Mouse (Mus musculus) spleen, postnatal 14 days (tissue): ENCODE measurements around the gene Dlg2.

Experiments
- DNase-seq, 2 experiments: peaks; one replicate each; pipeline ENCODE4 v3.0.0; 2021 to 2022; ENCODE audit warnings: low spot score in 2 of 2

Gene Dlg2

DNA sequence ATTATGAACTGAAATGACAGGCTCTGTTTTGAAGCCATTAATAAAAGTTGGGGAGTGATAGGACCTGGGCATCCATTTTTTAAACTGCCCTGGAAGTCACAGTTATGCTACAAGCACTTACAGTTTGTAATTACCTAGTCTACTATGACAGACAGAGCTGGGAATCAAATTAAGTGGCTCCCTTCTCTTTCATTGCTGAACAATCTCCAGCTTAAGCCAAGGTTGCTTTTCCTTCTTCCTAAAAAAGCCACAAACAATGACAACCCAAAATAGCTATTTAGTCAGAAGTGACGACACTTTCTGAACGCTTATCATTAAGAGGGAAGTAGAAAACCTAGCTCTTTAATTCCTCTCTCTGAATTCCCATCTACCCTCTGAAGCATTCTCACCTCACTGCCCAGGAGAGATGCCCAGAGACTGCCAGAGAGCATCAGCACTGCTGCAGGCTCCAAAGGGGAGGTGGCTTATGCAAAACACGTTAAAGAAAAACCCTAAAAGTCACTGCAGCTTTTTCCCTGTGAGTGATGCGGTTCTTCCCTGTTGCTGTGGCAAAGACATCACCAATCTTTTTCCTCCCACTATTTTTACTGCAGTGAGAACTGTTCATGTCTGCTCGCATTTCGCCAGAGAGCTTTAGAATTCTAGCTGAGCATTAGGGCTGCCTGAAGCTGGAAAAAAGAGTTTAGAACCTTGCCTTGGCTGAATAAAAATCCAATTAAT lies 612.9 kb downstream of the Dlg2 start:
- no peak for DNase-seq

DNA sequence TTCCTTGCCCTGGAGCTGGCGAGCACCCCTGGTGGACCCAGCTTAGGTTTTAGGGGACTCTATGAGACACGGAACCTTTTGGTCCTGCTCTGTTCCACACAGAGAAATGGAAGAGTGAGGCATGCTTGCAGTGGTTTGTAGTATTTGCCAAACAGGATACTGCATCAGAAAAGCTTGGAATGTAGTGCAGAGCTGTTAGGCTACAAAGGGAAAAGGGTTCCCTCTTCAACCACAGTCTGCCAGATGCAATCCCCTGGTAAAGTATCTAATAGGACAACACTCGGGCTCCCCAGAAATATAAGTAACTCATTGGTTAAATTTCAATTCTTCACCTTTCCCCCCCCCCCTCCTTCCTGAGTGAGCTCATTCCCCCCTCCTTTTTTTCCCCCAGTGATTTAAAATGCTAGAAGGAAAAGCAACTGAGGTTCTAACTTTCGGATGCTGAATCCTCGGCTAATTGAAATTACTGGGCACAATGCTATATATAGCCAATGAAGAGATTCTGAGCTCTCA lies 613.9 kb downstream of the Dlg2 start:
- no peak for DNase-seq

DNA sequence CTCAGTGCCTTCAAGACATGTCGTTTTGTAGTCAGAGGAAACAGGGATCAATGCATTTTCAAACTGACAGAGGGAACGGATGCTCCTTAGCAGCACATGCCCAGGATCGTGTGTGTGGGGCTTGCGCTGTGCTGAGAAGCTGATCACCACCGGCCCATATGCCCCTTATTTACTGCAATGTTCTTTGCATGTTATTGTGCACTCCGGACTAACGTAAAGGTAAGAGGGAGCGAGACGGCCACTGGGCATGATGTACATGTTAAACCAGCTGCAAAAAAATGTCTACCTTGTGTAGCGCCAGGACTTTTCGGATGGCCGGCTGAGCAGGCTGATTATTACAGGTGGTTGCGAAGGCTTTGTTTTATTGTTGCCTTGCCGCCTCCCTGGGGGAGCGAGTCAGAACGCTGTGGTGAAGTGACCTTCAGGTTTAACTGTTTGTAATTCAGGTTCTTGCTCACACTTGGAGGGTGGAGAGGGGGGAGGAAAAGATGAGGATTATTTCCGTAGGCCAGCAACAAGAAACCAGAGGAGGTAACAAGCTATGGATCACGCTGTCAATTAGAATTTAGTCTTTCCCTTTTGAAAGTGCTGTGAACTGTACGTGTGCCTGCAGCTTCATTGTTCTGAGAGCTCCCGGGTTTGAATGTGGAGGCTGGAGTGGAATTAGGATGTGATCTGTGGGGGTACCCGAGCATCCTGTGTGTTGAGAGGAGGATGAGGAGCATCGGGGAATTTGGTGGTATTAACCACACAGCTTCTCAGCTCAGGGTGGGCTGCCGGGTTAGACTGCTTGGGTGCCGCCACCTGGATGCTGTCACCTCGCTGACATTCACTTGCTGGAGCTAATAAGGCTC lies 614.6 kb downstream of the Dlg2 start:
- DNase-seq: no peak

DNA sequence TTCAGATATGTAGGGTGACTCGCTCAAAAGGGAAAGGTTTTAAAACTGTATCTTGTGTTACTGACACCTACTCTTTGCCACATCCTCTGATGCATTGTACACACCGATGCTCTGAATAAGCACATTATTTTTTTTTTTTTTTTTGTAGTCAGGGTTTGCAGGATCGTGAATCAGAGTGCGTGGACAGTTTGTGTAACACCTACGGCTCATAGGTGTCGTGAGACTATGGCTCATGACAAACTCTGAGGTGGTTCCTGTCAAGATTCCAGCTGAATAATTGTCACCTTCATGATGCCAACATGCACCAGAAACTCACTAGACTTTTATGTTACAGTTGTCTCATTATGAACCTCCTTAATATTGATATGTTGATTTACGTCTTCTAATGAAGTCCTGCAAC lies 620.0 kb downstream of the Dlg2 start:
- DNase-seq: no peak

DNA sequence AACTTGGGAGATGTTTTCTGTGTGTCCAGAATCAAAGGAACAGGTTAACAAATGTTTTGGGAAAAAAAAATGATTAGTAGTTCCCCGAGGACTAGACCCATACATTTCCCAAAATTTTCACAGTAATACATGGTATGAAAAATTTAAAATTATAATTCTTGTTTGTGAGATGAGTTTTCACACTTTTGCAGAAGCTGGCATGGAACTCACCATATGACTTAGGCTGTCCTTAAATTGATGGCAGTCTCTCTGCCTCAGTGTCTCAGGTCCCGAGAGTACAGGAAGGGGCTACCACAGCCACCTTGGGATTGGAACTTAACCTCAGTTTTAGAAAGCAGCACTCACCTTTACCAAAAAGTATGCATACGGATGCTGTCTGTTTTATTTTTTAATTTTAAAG lies 622.0 kb downstream of the Dlg2 start:
- no peak for DNase-seq

DNA sequence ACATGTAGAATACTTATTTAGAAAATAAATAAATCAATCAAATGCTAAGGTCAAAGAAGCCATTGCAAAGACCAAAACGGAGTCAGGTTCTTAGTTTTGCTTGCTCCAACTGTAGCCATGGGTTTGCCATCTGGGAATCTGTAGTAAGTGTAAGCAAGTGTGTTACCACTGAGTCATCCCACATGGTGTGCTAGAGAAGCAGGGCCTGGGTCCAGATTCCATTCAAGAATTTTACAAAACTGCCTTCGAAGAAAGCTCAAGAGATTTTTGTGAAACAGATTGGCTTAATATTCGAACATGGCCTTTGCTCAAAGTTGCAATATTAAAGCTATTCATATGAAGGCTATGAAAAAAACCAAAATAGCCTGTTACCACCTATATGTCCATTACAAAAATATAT lies 633.1 kb downstream of the Dlg2 start:
- DNase-seq: no peak

DNA sequence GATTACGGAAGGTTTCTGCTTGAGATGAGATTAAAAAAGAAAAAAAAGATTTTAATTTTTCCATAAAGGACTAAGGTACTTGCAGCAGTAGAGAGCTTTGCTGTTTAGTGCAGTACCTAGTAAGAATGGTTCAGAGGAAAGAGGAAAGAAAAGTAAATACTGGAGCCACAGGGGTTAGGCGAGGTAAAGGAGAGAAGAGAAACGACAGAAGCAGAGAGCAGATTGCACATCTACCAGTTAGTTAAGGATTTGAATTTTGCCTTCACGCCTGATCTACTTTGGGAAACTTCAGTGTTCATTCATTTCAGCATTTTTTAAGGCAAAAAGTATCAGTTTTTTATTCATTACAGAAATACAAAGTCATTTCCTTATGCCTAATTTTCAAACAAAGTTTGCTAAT lies 655.7 kb downstream of the Dlg2 start:
- DNase-seq: no peak

DNA sequence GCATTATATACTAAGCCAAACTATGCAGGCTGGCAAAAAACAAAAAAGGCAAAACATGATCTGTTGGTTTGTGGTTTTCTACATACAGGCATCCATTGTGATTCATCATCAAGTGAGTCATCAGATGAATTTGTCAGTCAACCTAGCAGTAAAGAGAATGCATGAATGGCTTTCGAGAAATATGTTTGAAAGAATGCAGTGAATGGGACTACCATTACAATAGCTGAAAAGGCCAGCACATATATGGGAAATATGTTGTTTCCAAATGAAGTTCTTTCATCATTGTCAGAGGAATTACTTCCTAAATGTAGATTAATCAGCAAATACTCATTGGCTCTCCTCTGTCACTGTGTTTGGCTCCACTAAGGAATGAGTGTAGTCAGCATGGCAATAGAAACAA lies 677.6 kb downstream of the Dlg2 start:
- DNase-seq: no peak

DNA sequence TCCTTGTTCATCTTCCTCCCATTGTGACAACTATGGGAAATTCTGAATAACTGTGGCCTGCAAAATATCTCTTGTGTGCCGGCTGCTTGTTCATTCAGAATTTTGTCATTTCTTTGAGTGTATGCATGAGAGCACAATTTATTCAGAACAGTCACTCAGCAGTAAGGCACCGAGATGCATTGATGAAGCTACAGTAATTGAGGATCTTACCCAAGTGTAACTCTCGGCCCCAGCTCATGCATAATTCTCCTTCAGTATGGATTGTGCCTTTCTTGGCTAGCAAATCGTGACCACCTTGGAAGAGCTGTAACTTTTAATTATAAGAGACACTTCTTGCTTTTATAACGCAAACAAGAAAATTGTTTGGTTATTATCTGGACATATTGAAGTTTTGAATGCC lies 682.7 kb downstream of the Dlg2 start:
- no peak for DNase-seq

DNA sequence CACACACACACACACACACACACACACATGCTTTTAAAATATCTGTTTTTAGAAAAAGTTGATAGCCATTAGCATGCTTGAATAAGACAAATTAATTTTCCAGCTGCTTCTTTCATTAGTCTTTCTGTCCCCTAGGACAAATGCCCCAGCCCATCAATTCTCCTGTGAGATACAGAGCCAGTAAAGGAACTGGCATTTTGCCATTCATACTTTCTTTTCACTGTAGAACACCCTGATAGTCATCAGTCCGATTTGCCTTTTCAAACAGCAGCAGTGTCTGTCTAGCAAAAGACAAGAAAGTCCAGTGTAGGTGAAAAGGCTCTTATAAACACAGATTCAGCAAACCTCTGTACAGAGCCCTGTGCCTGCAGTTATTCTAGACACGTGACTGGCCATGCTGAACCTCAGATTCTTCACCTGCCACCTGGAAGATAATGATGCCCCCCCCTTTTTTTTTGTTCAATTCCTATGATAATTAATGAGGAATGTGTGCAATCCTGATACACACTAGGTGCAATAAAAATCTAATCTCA lies 685.2 kb downstream of the Dlg2 start:
- no peak for DNase-seq

DNA sequence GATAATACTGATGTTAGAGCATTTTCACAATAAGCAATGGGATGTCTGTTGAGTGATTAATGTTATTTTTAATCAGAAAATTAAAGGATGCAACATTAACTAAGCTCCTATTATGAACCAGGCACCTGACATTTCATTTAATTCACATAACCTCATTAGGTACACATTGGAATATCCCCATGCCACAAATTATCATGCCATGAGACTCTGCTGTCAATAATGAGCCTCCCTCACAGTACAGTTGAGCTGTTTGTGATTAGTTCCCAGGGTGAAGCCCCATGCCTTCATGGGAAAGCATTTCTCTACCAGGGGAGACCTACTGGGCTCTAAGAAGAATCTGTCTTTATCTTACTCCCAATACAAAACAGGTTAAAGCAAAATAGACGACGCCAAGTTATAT lies 697.1 kb downstream of the Dlg2 start:
- DNase-seq: no peak

DNA sequence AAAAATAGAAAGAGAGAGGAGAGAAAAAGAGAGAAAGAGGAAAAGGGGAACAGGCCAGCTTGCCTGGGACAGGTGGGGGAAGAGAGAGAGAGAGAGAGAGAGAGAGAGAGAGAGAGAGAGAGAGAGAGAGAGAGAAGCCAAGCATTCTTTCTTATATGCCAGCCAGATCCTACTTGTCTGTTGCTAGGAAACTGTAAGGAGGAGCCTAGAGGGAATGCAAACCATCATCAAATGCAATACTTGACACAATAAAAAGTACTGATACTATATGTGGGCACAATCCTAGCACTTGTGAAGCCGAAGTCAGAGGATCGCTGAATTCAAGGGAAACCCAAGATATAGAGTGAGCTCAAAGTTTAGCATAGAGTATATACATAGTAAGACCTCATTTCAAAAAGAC lies 711.7 kb downstream of the Dlg2 start:
- no peak for DNase-seq

DNA sequence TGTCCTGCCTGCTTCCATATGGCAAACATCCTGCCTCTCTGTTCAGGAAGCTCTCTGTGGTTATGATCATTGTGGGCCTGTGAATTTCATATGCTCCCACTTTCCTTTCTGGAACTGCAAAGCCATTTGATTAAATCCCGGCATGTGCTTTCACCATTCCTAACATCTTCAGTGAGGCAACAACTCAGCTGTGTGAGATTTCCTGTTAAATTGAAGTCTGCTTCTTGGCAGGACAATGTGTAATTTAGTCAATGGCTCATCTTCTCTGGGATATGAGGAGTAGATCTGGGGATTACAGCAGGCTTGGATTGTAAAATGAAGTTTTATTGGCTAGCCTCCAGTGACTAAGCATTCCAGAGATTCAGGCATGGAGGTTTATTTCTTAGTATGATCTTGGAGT lies 722.9 kb downstream of the Dlg2 start:
- no peak for DNase-seq

DNA sequence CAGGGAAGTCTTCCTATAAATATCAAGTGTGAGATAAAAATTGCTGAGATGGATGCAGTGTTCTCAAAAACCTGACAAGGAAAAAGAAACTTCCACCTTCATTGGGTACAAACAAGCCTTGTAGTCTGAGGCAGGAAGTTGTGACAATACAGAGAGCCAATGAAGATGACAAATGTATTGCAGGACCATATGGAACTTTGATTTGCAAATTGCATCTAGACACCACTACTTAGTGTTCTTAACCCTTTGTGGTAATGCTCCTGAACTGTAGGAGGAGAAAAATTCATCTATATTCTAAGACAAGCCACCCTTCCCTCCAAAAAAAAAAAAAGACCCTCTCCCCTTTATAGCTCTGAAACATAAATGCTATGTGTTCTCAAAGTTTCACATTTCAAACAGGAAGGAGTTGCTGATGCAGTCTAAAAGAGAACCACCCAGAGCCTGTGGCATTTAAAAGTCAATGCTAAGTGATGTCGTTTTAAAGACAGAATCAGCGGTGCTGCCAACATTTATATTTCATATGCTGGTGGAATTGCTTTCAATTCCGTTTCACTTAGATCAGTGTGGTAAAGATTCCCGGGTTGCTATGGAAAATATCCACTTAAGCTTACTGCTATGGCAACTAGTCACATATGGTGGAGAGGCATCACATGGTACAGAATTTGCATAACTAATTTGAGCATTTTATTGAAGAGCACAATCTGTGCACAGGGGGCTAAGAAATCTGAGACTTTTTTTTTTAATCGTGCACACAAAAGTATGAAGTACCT lies 731.8 kb downstream of the Dlg2 start:
- no peak for DNase-seq

DNA sequence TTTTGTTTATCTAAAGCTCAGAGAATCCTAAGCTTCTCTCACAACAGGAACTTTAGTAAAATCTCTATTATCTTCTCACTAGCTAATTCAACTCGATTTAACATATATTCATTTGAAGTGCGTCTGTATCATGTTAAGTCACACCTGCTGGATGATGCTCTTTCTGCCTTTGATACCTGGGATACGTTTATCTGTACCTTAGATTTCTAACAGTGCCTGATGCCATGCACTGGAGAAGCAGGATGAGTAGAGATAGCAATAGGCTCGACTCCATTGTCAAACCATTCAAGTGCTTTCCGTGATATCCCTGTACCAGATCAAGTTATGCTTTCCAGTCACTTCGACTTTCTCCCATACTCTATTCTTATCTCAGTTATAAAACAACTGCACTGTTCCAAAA lies 732.5 kb downstream of the Dlg2 start:
- no peak for DNase-seq

DNA sequence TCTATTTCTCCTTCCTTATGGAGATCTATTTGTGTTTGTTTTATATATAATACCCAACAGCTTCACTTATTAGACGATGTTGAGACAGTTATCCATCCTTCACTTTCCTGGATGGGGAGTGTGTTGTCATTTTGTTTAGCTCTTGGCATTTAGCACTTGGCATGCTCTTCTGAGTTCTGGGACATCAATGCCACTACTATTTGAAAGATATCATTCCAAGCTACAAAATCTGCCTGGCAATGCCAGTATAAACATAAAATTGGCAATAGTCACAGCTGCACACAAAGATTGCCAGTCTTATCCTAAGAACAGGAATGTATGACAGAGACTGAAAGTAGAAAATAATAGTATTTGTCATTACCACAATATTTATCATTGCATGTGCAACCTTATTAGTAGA lies 735.8 kb downstream of the Dlg2 start:
- DNase-seq: no peak

DNA sequence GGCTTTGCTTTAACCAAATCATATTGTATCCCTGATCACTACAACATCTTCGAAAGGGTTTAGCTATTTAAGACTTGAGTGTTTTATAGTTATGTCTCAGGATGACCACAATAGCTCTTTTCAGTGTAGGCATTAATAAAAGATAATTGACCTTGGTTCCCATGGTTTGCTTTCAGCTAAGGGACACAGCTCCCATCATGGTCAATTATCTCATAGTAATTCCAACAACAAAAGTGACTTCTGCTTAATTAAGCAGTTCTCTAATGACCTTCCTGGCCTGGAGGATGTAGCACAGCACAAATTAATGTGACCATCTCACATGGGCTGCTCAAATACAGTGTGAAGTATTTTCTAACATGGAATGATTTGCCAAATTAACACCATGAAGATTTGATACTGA lies 738.4 kb downstream of the Dlg2 start:
- no peak for DNase-seq

DNA sequence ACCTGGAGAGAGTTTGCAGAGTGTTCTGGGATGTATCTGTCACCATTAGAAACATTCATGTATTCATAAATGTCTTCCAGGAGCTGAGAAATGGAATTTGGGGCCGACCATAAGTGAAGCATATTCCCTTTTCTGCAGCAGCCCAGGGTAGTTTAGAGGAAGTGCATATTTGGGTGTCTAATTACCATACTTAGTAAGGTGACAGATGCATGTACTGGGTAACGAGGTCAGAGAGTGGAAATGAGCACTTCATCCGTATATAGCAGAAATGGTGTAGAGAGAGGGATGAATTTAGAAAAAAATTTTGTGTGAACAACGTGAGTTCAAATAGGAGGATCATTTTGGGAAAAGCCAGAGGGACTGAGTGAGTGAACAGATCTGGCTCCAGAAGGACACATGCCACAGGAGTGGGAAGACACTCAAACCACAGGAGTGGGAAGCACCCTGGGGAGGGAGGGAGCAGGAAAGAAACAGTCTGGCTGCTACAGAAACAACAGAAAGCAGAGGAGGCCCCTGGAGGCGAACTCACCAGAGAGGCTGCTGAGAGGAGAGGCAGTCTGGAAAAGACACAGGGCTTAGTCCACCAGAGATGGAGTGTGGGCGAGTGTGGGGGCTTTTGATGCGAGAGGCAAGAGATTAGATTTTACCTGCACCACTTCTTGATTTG lies 742.0 kb downstream of the Dlg2 start:
- no peak for DNase-seq

DNA sequence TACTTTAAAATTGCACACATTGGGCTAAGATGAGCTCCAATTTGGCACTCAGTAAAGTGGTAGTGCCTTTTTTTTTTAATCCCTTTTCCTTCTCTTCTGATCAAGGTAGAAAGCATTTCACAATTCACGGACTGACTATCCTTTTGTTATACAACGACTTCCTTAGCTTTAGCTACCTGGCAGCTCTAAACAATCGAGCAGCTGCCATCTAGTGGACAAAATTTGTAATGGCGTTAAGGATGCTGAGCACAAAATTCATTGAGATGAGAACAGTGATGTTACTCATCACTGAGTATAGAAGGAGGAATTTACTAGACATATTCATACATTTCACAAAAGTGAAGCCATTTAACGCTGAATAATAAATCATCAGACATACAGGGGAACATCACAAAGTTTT lies 750.0 kb downstream of the Dlg2 start:
- DNase-seq: peak in 1 of 2 experiments; percentile 1

DNA sequence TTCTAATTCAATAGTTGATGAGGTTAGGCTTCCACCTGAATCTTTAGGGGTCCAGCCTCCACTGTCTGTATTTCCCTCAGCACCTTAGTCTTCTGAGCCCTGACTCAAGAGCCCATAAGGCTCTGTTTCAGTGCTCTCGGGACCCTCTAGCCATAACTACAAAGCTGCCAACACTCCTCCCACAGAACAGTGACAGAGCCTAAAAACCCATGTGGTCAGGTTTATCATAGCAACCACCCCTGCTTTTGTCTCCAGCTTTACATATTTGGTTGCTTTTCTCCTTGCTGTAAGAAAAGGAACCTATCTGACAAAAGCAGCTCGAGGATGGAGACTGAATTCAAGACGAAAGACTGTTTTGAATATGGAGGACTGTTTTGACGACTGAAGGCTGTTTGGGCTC lies 765.2 kb downstream of the Dlg2 start:
- DNase-seq: no peak

DNA sequence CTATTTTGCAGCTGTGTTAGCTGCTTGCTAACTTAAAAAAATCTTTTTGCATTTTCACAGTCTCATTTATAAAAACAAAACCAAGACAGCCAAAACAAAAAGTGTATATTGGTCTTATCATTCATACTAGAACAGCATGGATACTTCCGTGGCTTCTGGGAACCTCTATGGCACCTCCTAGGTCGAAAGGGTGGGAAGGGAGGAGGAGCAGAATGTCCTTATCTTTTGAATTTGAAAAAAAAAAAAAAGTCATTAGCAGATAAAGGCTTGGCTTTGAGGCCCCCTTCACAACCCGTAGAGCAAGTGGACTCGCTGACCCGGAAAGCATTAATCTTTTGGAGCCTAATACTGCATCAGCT lies 785.2 kb downstream of the Dlg2 start:
- no peak for DNase-seq
